Mouse (Mus musculus): ENCODE results near the gene Nt5c1b.

Nt5c1b gene

GRCm38 (mm10) chr12:10369673-10370072 lies at the start of gene Nt5c1b:
TSS of gene Nt5c1b (plus strand) at chr12:10369973.
- DNase-seq, result no peak

- DNase-seq, result no peak
Observed at GRCm38 (mm10) chr12:10327651-10328050, 42.1 kb upstream of the Nt5c1b start.

GRCm38 (mm10) chr12:10329460-10329859 lies 40.3 kb upstream of the Nt5c1b start:
- DNase-seq, result no peak

GRCm38 (mm10) chr12:10340604-10341003 lies 29.2 kb upstream of the Nt5c1b start:
- DNase-seq, result no peak

GRCm38 (mm10) chr12:10350706-10351105 lies 19.1 kb upstream of the Nt5c1b start:
- DNase-seq, result no peak

GRCm38 (mm10) chr12:10357756-10358155 lies 12.0 kb upstream of the Nt5c1b start:
- no peak for DNase-seq

GRCm38 (mm10) chr12:10390671-10391441 lies 21.1 kb downstream of the Nt5c1b start, which contains the start of gene Rdh14:
TSS of gene Rdh14 (plus strand) at chr12:10390772.
- DNase-seq, result peak; percentile 95

- no peak for DNase-seq
Observed at GRCm38 (mm10) chr12:10400788-10401187, 31.0 kb downstream of the Nt5c1b start.

GRCm38 (mm10) chr12:10402421-10403115 lies 32.8 kb downstream of the Nt5c1b start:
- no peak for DNase-seq

GRCm38 (mm10) chr12:10410511-10411179 lies 40.9 kb downstream of the Nt5c1b start:
- no peak for DNase-seq

- DNase-seq, result no peak
Observed at GRCm38 (mm10) chr12:10411453-10411852, 41.7 kb downstream of the Nt5c1b start.

GRCm38 (mm10) chr12:10422347-10422746 lies 52.6 kb downstream of the Nt5c1b start:
- DNase-seq, result no peak

- DNase-seq, result no peak
Observed at GRCm38 (mm10) chr12:10425982-10426863, 56.5 kb downstream of the Nt5c1b start.

- no peak for DNase-seq
Observed at GRCm38 (mm10) chr12:10430999-10431398, 61.2 kb downstream of the Nt5c1b start.

GRCm38 (mm10) chr12:10438054-10439001 lies 68.6 kb downstream of the Nt5c1b start:
- DNase-seq, result peak; percentile 32
